Mouse (Mus musculus) heart, adult 2 months (tissue): ENCODE measurements around the gene Tomm22.

Experiments
- CTCF ChIP-seq: fragments of 200-600 bp; IDR thresholded peaks from 2 replicates; pipeline ENCODE4 v1.8.1; 2022; ENCODE audit warnings: antibody characterized with exemption, mild to moderate bottlenecking, moderate library complexity
- POLR2A ChIP-seq: fragments of 200-500 bp; IDR thresholded peaks from 2 replicates; pipeline ENCODE4 v1.6.1; 2011; ENCODE audit warnings: mild to moderate bottlenecking, low read depth, low read length, control low read depth; ENCODE audit not compliant: insufficient read depth

DNA sequence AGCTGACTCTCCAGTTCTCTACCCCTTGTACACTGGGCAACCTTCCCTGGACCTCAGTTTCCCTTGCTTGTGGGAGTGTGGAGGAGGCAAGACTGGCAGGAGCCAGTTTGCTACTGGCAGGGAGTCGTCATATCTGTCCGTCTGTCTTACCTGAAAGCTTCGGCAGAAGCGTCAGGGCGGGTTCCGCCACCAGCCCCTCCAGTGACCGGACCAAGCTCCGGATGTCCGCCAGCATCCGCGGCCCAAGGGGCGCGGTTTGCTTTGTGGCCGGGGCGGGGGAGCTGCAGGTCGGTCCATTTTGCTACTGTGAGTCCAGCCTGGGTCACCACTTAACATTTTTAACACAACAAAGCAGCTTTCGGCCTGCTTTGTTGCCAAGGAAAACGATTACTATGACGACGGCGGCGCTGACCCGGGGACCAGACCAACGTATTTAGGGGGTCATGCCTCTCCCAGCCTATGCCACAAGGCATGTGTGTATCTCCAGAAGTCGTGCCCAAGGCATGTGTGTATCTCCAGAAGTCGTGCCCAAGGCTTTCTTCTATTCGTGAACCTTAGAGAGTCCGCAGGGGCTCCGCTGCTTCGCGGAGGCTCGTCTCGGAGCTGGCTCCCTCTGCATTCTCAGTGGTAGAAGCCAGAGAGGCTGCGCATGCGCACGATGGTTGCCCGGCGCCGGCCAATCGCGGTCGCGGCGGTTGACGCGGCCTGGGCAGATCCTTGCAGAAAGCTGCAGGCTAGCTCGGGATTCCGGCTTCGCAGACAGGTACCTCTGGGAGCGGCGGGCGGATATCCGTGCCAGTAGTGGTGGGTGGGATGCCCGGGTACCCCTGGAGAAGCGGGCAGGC, 11.9 kb upstream of the Tomm22 start, which contains the start of the genes Fam227a and Cby1:
- TF ChIP-seq CTCF: no peak
- TF ChIP-seq POLR2A: peak; percentile 63
